Mouse (Mus musculus): ENCODE data around the gene Agpat2. TPM values are rescaled to one million over a fixed set of nuclear protein-coding genes. Genes with fewer than 3 reads are reported as not detected.

Agpat2 gene
- total RNA-seq, 4 experiments from 2014 or later = 2.9 to 8.9 (median 5.6) TPM

DNA sequence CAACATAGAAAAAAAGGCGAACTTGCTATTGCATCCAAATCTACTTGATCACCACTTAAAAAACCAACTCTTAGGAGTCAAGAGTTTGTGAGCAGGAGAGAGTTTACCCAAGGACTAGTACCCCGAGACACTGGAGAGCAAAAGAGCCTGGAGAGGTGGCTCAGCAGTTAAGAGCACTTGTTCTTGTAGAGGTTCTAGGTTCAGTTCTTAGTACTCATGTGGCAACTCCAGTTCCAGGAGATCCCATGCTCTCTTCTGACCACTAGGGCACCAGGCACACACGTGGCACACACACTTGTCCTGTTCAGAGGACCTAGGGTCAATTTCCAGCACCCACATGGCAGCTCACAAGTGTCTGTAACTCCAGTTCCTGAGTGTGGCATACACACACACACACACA is 21.9 kb upstream of the Agpat2 start:
- no peak for DNase-seq (ENCODE audit: low spot score in 2 of 2)

- no peak for DNase-seq (ENCODE audit: low spot score in 2 of 2)
Measured at GRCm38 (mm10) chr2:26625419-26625818, 21.2 kb upstream of the Agpat2 start.

GRCm38 (mm10) chr2:26622984-26623383 is 18.8 kb upstream of the Agpat2 start:
- DNase-seq (ENCODE audit: low spot score in 2 of 2) = no peak

DNA sequence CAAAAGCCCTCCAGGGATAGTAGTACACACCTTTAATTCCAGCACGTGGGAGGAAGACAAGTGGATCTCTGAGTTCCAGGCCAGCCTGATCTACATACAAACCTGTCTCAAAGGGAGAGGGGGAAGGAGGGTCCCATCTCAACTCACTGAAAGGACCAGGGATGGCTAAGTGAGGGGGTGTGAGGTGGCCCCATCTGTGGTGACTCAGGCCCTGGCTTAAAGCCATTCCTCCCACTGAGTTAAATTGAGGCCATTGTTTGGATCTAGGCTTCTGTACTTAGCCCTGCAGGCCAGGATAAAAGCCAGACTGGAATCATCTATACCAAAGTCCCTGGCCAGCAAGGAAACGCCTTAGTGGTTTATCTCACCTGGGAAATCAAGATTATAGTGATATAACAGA is 17.0 kb upstream of the Agpat2 start:
- DNase-seq (ENCODE audit: low spot score in 2 of 2) = no peak

GRCm38 (mm10) chr2:26617928-26618327 is 13.7 kb upstream of the Agpat2 start:
- DNase-seq (ENCODE audit: low spot score in 2 of 2) = no peak

DNA sequence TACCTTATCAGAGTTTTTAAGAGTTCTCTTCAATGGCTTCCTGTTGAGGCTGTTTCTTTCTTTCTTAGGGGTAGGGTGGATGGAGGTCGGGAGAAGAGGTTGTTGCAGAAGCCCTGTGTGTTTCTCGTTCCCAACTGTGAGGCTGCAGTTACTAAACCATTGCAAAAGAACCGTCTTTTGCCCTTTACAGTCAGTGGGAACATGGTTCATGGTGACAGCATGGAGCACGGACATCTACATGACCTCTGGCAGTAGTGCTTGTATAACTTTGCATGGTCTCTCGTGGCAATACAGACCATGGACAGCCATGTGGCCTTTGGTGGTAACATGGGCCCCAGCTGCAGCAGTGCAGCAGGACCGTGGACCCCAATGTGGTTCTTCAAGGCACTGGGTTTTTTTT is 13.1 kb upstream of the Agpat2 start:
- DNase-seq (ENCODE audit: low spot score in 2 of 2) = no peak

DNA sequence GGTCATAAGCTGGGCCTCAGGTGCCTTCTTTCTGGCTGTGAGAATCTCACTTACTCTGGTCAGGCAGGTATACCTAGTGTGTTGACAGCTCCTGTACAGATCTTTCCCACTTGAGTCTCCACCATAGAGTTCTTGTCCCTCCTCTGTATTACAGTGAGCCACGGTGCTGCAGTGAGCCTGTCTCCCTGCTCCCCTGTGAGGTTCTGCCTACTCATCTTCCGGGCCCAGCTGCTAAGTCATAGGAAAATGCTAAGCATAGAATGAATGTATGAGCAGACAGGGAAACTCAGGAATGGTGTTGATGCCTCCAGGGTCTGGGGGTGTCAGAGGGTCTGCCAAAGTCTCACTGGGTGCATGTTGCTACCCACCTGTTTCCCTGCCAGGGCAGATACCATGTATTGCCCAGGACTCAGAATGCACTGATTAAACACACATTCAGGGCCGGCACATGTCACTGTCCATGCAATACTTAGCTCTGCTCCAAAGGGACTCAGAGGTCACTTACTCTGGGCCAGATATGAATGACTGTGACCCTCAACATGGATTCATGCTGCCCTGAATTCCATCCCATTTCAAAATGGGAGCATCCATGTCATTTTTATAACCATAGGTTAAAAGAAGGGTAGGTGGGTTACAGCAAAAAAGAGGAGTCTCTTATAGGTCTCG is 11.4 kb upstream of the Agpat2 start:
- DNase-seq (ENCODE audit: low spot score in 2 of 2) = no peak

GRCm38 (mm10) chr2:26614903-26615302 is 10.7 kb upstream of the Agpat2 start:
- DNase-seq (ENCODE audit: low spot score in 2 of 2) = no peak

DNA sequence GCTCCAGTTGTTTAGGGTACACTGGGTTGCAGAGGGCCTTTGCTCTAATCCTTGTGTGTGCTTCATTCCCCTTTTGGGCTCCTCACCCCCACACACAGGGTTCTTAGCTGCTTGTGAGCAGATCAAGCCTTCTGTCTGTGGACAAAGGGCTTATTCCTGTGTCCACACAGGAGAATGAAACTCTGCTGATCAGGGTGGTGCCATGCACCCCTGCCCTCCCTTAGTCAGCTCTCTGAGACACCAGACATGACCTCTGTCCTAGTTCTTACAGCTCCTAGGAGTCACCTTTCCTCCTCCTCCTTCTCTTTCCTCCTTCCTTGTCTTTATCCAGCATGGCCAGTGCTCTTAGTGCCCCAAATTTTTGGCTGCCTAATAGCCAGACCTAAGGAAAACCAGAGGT is 7.7 kb upstream of the Agpat2 start:
- no peak for DNase-seq (ENCODE audit: low spot score in 2 of 2)

DNA sequence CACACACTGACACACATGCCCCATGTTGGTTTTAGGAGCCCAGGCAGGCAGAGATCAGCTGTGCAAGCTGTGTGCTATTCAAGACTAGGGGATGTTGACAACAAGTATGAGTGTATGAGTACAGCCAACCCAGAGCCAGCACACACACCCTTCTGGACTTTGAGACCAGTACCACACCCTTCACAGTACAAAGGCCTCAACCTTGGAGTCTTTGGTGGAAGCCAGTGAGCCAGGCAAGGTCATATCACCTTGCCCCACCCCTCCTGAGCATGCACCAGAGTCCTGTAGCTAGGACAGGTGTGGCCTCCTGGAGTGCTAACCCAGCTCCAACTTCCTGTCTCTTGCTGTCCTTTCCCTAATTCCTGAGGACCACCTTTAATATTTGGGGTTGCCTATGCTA is 6.8 kb upstream of the Agpat2 start:
- no peak for DNase-seq (ENCODE audit: low spot score in 2 of 2)

DNA sequence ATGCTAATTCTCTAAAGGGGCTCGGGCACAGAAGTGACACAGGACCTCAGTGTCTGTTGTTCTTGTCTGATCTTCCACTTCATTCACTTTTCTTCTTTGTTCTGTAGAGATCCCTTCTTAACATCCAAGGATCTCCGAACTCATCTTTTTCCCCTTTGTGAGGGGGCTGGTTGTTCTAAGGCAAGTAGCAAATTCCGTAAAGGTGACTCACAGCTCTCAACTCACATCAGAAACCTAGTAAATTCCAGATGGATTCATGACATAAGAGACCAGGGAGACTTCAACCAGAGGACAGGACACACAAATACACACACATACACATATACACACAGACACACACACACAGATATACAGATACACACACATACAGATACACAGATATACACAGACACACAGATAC is 6.3 kb upstream of the Agpat2 start:
- DNase-seq (ENCODE audit: low spot score in 2 of 2) = no peak

GRCm38 (mm10) chr2:26609261-26609661 is 5.0 kb upstream of the Agpat2 start:
- peak in 1 of 2 experiments; percentile 47 for DNase-seq (ENCODE audit: low spot score in 2 of 2)

DNA sequence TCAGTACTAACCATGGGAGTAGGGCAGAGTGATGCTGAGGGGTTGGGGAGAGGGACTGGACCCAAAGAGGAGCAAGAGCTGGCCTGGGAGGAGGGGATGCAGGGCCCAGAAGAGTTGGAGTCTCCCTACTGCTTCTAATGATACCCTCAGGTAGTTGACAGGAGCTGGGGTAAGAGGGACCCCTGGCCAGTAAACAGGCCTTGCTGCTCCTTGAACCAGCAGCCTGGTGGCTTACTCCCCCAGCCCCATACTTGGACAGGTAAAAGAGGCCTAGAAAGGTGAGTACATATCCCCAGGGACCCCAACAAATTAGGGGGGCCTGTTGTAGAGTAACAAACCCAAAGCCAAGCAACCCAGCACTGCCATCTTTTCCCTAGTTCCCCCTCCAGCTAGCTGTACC is 4.6 kb upstream of the Agpat2 start:
- DNase-seq (ENCODE audit: low spot score in 2 of 2) = no peak

DNA sequence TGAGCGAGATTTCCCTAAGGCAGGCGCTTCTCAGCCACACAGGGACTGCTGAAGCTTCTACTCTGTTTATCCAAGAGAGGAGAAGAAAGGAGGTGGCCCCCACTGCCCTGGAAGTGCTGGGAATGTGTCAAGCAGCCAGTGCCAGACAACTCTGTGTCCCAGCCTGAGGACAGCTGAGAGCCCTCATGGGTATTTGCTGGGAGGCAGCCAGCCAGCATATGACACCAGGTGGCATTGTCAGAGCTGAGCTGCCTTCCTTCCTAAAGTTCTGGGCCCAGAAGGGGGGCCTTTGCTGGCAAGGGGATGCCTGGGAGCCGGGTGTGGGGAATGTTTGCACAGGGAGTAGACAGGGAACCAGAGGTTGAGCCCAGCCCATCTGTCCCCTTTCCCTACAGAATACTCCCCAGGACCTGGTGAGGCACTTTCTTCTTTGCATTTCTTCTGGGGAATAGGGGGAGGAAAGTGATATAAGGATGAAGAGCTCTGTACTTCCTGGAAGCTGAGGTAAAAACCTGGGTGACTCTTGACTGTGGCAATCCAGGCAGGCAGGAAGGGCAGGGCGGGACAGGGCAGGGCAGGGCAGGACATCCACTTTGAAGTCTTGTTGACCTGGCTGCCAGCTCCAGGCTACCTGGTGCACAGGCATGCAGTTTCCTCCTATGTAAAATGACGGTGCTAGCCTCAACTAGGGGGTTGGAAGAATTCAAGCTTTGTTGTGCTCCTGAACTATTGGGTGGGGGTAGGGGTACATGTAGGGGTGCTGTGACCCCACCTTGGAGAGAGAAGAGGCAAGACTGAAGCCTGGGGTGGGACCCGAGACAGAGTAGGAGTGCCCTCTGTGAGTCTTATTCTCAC is 3.1 kb upstream of the Agpat2 start:
- DNase-seq (ENCODE audit: low spot score in 2 of 2) = no peak

GRCm38 (mm10) chr2:26606579-26606978 is 2.4 kb upstream of the Agpat2 start:
- no peak for DNase-seq (ENCODE audit: low spot score in 2 of 2)

DNA sequence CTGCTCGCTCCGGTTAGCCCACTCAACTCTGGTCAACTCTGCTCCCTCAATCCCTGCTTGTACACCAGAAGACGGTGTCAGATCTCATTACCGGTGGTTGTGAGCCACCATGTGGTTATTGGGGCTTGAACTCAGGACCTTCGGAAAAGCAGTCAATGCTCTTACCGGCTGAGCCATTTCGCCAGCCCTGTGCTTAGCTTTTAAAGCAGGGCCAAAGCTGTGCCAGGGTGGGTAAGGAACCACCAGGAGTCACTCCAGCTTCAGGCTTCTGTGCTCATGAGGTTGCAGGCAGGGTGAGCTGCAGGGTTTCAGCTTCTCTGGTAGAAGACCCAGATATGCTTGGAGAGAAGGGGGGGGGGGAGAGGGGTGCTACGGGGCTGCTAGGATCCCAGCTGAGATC is 1.1 kb upstream of the Agpat2 start:
- no peak for DNase-seq (ENCODE audit: low spot score in 2 of 2)

- DNase-seq (ENCODE audit: low spot score in 2 of 2) = no peak
Measured at GRCm38 (mm10) chr2:26603159-26603558, 1.1 kb downstream of the Agpat2 start.

GRCm38 (mm10) chr2:26602631-26603030 is 1.6 kb downstream of the Agpat2 start:
- no peak for DNase-seq (ENCODE audit: low spot score in 2 of 2)

DNA sequence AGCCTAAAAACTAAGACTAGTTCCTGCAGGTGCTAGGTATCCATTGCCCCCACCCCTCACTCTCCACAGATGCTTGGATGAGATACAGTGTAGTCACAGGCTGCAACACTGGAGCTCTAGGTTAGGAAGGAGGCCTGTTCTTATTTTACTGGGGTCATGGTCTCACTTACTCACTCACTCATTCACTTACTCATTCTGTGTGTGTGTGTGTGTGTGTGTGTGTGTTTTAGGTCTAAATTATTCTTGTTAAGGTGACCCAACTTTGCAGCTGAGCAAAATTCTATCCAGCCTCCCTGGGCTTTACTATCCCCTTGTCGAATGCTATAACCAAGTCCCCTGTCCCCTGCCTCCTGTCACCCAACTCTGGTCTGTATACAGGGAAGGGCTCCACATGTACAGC is 2.6 kb downstream of the Agpat2 start:
- no peak for DNase-seq (ENCODE audit: low spot score in 2 of 2)

DNA sequence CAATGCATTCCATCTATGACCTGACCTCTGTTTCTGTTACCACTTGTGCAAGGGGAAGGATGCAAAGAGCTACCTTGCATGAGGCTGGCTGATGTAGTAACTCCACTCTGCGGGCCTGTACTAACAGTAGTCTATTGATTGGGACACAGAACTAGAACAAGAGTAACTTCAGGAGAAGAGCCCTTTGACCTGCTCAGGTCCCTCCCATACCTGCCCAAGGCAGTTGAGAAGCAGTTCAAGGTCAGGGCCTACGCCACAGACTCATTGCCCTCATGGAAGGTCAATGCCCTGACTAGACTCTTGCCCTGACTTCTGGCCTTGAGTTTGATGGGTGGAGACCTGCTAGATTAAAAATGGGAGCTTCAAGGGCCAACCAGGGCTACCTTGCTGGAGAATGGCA is 3.6 kb downstream of the Agpat2 start:
- DNase-seq (ENCODE audit: low spot score in 2 of 2) = no peak

DNA sequence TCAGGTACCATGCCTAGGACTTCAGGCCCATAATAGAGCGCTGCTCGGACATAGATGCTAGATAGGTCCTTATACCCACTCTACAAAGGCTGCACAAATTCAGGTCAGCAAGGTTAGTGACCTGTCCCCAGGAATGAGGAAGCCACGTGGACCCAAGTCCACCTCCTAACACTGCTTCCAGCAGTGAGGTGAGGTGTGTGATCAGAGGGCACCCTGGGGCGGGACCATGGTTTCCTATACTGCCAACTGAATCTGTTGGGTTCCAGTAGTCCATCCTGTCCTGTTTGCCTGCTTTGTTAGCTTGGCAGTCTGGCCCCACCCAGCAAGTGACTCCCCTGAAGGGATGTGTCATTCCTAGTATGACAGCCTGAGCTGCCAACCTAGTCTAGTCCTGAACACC is 4.3 kb downstream of the Agpat2 start:
- no peak for DNase-seq (ENCODE audit: low spot score in 2 of 2)

DNA sequence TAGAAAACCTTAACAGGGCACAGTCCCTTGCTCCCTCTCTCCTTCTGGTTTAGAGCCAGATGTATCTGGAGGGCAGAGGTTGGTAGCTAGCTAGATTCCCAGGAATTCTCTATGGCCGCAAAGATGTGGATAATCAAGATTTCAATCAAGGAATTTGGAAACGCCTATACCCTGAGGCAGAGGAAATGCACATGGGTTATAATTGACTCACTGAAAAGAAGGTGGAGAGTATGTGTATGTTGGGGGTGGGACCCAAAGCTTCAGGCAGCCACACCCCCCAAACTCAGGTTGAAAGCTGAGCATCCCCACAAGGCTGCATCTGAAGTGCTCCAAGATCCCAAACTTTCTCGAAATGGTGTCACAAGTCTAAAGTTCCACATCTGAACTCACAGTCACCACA is 5.8 kb downstream of the Agpat2 start:
- DNase-seq (ENCODE audit: low spot score in 2 of 2) = no peak

DNA sequence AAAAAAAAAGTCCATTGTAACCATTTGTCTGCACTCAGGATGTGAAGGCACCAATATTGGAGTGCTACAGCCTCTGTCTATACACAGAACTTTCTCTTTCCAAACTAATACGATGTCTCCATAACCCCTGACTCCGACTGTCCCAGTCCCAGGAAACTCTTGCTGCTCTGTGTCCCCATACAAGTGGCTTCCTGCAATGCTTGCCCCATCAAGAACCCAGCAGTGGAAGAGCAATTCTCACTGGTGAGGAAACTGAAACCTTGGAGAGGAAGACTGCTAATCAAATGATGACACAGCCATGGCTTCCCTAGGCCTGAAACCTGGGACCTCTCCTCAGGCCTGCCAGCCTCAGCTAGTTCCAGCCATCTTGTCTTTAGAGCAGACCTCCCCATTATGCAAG is 6.4 kb downstream of the Agpat2 start:
- DNase-seq (ENCODE audit: low spot score in 2 of 2) = no peak
